Mouse (Mus musculus) olfactory bulb, adult 2 months (tissue): Measurements from ENCODE around the gene Abr.

Experiments used
- CTCF ChIP-seq: fragments of 200-500 bp; IDR thresholded peaks from 2 replicates; pipeline ENCODE4 v1.5.1; 2012; ENCODE audit warnings: low read depth, mild to moderate bottlenecking, low read length, moderate library complexity; ENCODE audit not compliant: insufficient read depth
- POLR2A ChIP-seq: fragments of 200-500 bp; IDR thresholded peaks from 2 replicates; pipeline ENCODE4 v1.6.1; 2012; ENCODE audit warnings: mild to moderate bottlenecking, low read depth, low read length, moderate library complexity; ENCODE audit not compliant: insufficient read depth

GRCm38 (mm10) chr11:76387097-76387496 is 235.0 kb downstream of the Abr start:
- TF ChIP-seq POLR2A (no peak), CTCF (no peak)
